Mouse (Mus musculus): ENCODE results near the gene Cisd1. TPM values are rescaled to one million over a fixed set of nuclear protein-coding genes. Genes with fewer than 3 reads are reported as not detected.
A peak's percentile ranks its signal among the peaks of the same experiment; 100 is the strongest.

Gene Cisd1
- polyA plus RNA-seq, 1 experiment: 78.9 TPM

DNA sequence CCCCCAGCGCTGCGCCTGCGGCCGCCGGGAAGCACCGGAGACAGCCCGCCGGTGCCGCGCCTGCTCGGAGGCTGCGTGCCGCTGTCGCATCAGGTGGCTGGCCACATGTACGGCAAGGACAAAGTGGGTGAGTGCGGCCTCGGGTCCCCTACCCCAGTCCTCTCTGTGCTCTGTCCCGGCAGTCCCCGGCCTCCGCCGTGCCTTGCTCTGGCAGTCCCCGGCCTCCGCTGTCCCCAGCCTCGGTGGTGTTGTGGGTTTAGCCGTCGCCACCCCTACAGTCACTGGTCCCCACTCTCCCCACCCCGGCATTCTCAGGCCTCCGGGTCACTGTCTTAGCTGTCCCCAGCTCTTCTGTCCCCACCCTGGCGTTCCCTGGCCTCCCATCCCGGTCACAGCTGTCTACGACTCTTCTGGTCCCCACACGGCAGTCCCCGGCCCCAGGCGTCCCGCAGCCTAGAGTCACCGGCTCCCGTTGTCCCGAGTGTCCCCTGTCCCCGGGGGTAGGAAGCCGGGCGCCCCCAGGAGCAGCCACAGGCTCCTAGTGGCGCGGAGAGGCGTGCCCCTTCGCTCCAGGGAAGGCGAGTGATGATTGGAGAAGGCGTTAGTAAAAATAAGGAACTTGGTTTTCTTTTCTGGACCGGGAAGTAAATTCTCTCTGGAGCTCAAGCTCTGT, 3.3 kb upstream of the Cisd1 start:
- peaks cover 1% of the 10 kb centered on the region for H3K4me1 ChIP-seq (ENCODE audit: control insufficient read depth, insufficient read depth, low read length)

DNA sequence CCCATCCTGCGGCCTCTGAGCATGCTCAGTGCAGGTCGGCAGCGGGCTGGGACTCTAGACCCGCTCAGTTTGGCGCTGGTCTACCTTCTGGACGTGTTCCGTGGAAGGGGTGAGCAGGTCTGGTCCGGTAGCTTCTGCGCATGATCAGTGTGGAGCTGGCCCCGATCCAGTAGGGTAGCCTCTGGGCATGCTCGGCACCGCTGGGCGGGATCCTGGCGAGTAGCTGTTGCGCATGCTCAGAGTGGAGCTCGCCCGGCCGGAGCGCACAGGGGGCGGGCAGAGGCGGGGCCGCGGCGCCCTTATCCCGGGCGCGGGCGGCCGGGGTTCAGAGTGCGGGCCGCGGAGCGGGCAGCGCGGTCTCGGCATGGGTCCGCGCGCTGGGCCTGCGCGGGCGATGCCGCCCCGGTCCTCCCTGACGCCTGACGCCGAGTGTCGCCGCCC, 2.8 kb upstream of the Cisd1 start, which contains the start of gene Ipmk:
Gene Ipmk, plus strand, starts transcription at position 255 of the 441 bp plus-strand sequence.
- Histone ChIP-seq H3K4me3 (ENCODE audit: low read depth, low read length) (peak within 1 kb of the TSS; percentile 81), H3K36me3 (ENCODE audit: control insufficient read depth, insufficient read depth, low read length, poor library complexity, severe bottlenecking) (no peaks in the 10 kb centered on the region), H3K4me1 (ENCODE audit: control insufficient read depth, insufficient read depth, low read length) (peaks cover 1% of the 10 kb centered on the region), H3K9me3 (replicated peaks; ENCODE audit: control insufficient read depth, insufficient read depth, low read length, poor library complexity, severe bottlenecking) (no peaks in the 10 kb centered on the region), H3K27me3 (ENCODE audit: control insufficient read depth, insufficient read depth, low read length, poor library complexity, severe bottlenecking) (no peaks in the 10 kb centered on the region), H3K27ac (ENCODE audit: insufficient read depth, low read length) (peak within 1 kb of the TSS; percentile 96), H3K9ac (ENCODE audit: low read depth, poor library complexity, severe bottlenecking) (peak within 1 kb of the TSS; percentile 93)
- peak; percentile 82 for TF ChIP-seq POLR2A (IDR thresholded peaks at IDR 0.05; ENCODE audit: insufficient read depth, low read length)
- no peak for TF ChIP-seq EP300 (IDR thresholded peaks at IDR 0.05; ENCODE audit: insufficient read depth, low read depth, low read length)
- no peak for TF ChIP-seq CTCF (IDR thresholded peaks at IDR 0.05; ENCODE audit: low read depth, low read length)

More for the DNA sequence above, 3.3 kb upstream of the Cisd1 start:
- Histone ChIP-seq H3K9me3 (replicated peaks; ENCODE audit: control insufficient read depth, insufficient read depth, low read length, poor library complexity, severe bottlenecking) (no peaks in the 10 kb centered on the region), H3K4me3 (ENCODE audit: low read depth, low read length) (peak overlapping the region; percentile 81), H3K9ac (ENCODE audit: low read depth, poor library complexity, severe bottlenecking) (peak overlapping the region; percentile 93), H3K27ac (ENCODE audit: insufficient read depth, low read length) (no peak overlapping the region), H3K27me3 (ENCODE audit: control insufficient read depth, insufficient read depth, low read length, poor library complexity, severe bottlenecking) (no peaks in the 10 kb centered on the region), H3K36me3 (ENCODE audit: control insufficient read depth, insufficient read depth, low read length, poor library complexity, severe bottlenecking) (no peaks in the 10 kb centered on the region)
- TF ChIP-seq EP300 (IDR thresholded peaks at IDR 0.05; ENCODE audit: insufficient read depth, low read depth, low read length): no peak
- TF ChIP-seq CTCF (IDR thresholded peaks at IDR 0.05; ENCODE audit: low read depth, low read length): no peak
- no peak for TF ChIP-seq POLR2A (IDR thresholded peaks at IDR 0.05; ENCODE audit: insufficient read depth, low read length)

DNA sequence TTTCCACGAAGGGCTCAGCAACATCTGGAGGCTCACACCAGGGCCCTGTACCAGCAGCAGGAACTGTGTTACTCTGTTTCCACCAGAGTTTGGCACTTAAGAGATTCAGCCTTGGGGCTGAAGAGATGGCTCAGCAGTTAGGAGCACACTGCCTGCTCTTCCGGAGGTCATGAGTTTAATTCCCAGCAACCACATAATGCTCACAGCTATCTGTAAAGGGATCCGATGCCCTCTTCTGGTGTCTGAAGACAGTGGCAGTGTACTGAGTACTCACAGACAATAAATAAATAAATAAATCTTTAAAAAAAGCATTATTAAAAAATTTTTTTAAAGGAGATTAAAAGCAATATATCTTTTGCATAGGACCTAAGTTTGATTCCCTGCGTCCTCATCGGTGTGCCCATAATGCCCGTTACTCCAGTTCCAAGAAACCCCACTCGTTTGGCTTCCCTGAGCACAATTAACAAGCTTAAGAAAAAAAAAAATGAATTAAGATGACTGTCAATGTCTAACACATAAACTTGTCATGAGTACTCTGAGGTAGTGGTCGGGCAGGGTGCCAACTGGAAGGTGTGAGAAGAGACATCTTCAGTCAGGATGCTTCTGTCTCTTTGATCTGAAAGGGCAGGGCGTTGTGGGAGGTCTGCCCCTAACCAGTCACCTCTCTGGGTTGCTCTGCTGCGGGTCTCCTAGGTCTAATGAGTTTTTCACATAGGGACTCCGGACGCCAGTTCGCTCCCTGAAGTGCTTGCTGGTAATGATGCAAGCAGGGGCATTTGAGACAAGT, 2.2 kb upstream of the Cisd1 start:
- H3K9me3 ChIP-seq (replicated peaks; ENCODE audit: control insufficient read depth, insufficient read depth, low read length, poor library complexity, severe bottlenecking): no peaks in the 10 kb centered on the region
- H3K9ac ChIP-seq (ENCODE audit: low read depth, poor library complexity, severe bottlenecking): peak overlapping the region; percentile 40
- H3K36me3 ChIP-seq (ENCODE audit: control insufficient read depth, insufficient read depth, low read length, poor library complexity, severe bottlenecking): no peaks in the 10 kb centered on the region
- H3K27ac ChIP-seq (ENCODE audit: insufficient read depth, low read length): peak overlapping the region; percentile 96
- H3K4me1 ChIP-seq (ENCODE audit: control insufficient read depth, insufficient read depth, low read length): peaks cover 4% of the 10 kb centered on the region
- H3K27me3 ChIP-seq (ENCODE audit: control insufficient read depth, insufficient read depth, low read length, poor library complexity, severe bottlenecking): no peaks in the 10 kb centered on the region
- no peak for TF ChIP-seq EP300 (IDR thresholded peaks at IDR 0.05; ENCODE audit: insufficient read depth, low read depth, low read length)
- no peak for TF ChIP-seq POLR2A (IDR thresholded peaks at IDR 0.05; ENCODE audit: insufficient read depth, low read length)
- TF ChIP-seq CTCF (IDR thresholded peaks at IDR 0.05; ENCODE audit: low read depth, low read length): no peak
- H3K4me3 ChIP-seq (ENCODE audit: low read depth, low read length): peak overlapping the region; percentile 64

DNA sequence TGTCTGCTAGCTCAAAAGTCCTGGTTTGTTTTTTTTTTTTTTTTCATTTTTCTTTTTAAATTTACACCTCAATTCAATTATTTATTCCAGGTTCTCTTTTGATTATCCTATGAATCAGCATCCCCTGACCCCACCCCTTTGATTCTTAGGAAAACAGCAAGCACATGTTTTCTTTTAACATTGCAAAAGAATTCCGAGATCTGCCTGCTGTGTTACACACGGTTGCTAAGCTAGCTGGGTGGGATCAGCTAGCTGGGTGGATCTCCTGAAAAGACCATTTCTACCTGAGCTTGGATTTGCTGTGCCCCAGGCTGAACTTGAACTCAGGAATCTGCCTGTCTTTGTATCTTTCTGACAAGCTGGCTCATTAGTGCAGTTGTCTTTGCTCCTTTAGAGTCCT, 1.4 kb upstream of the Cisd1 start:
- H3K27ac ChIP-seq (ENCODE audit: insufficient read depth, low read length): peak overlapping the region; percentile 96
- H3K27me3 ChIP-seq (ENCODE audit: control insufficient read depth, insufficient read depth, low read length, poor library complexity, severe bottlenecking): no peaks in the 10 kb centered on the region
- no peaks in the 10 kb centered on the region for H3K36me3 ChIP-seq (ENCODE audit: control insufficient read depth, insufficient read depth, low read length, poor library complexity, severe bottlenecking)
- H3K4me3 ChIP-seq (ENCODE audit: low read depth, low read length): no peak overlapping the region
- TF ChIP-seq POLR2A (IDR thresholded peaks at IDR 0.05; ENCODE audit: insufficient read depth, low read length) (no peak), CTCF (IDR thresholded peaks at IDR 0.05; ENCODE audit: low read depth, low read length) (no peak), EP300 (IDR thresholded peaks at IDR 0.05; ENCODE audit: insufficient read depth, low read depth, low read length) (no peak)
- H3K4me1 ChIP-seq (ENCODE audit: control insufficient read depth, insufficient read depth, low read length): peaks cover 6% of the 10 kb centered on the region
- H3K9ac ChIP-seq (ENCODE audit: low read depth, poor library complexity, severe bottlenecking): peak overlapping the region; percentile 40; the same call in 1 of the 2 replicates
- H3K9me3 ChIP-seq (replicated peaks; ENCODE audit: control insufficient read depth, insufficient read depth, low read length, poor library complexity, severe bottlenecking): no peaks in the 10 kb centered on the region

DNA sequence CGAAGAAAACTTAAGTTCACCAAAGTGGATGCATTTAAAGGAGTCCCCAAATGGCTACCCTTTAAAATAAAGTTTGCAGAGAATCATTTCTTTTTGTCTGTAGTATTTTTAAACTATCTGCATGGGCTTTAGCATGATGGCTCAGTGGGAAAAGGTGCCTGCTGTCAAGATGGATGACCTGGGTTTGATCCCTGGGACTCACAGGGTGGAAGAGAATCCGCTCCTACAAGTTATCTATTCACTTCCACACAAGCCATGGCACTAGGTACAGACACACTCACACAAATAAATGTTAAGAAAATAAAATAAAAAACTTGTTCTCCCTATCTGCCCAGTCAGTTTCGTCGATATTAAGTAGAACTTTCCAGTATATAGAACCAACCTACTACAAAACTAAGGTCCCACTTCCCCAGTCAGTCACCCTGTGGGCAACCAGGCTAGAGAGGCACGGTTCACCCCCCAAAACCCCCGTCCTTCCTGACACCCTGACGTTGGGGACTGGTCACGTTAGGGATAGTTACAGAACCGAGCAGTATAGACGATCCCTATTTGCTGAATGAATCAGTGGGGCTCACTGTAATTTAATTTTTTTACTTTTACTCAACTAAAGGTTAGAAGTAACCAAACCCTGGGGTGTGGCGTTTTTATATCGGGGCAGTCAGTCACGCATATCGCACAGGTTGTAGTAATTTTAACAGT, 1.0 kb downstream of the Cisd1 start:
- Histone ChIP-seq H3K4me1 (ENCODE audit: control insufficient read depth, insufficient read depth, low read length) (peaks cover 9% of the 10 kb centered on the region), H3K9me3 (replicated peaks; ENCODE audit: control insufficient read depth, insufficient read depth, low read length, poor library complexity, severe bottlenecking) (no peaks in the 10 kb centered on the region), H3K27ac (ENCODE audit: insufficient read depth, low read length) (no peak overlapping the region), H3K4me3 (ENCODE audit: low read depth, low read length) (peak overlapping the region; percentile 74), H3K27me3 (ENCODE audit: control insufficient read depth, insufficient read depth, low read length, poor library complexity, severe bottlenecking) (no peaks in the 10 kb centered on the region), H3K9ac (ENCODE audit: low read depth, poor library complexity, severe bottlenecking) (peak overlapping the region; percentile 72), H3K36me3 (ENCODE audit: control insufficient read depth, insufficient read depth, low read length, poor library complexity, severe bottlenecking) (no peaks in the 10 kb centered on the region)
- no peak for TF ChIP-seq POLR2A (IDR thresholded peaks at IDR 0.05; ENCODE audit: insufficient read depth, low read length)
- TF ChIP-seq CTCF (IDR thresholded peaks at IDR 0.05; ENCODE audit: low read depth, low read length): no peak
- TF ChIP-seq EP300 (IDR thresholded peaks at IDR 0.05; ENCODE audit: insufficient read depth, low read depth, low read length): no peak

Measured in ES-Bruce4 (cell line).